Mouse (Mus musculus) hindbrain, embryonic 16.5 days (tissue): ENCODE measurements around the gene Traf3ip3. TPM values are rescaled to one million over a fixed set of nuclear protein-coding genes. Genes with fewer than 3 reads are reported as not detected.

ENCODE experiments used
- ATAC-seq: fragments of 200-750 bp; cut with Nextera tagmentation; 2 replicates; pipeline ENCODE4 v1.8.0; 2017; ENCODE audit warnings: moderate TSS enrichment, moderate library complexity
- H3K27ac ChIP-seq: fragments of 300-500 bp; sonication (generic); 2 replicates; pipeline ENCODE4 v1.5.1; 2014; ENCODE audit warnings: low read depth, mild to moderate bottlenecking, control low read depth, low read length, moderate library complexity
- H3K27me3 ChIP-seq: fragments of 300-500 bp; sonication (generic); replicated peaks from 2 replicates; pipeline ENCODE4 v1.6.1; 2014; ENCODE audit warnings: low read length; ENCODE audit not compliant: control insufficient read depth, insufficient read depth
- H3K36me3 ChIP-seq: fragments of 300-500 bp; sonication (generic); 2 replicates; pipeline ENCODE4 v1.6.1; 2014; ENCODE audit warnings: mild to moderate bottlenecking, low read length, moderate library complexity, mixed read lengths; ENCODE audit not compliant: control insufficient read depth, insufficient read depth
- H3K4me1 ChIP-seq: fragments of 300-500 bp; sonication (generic); 2 replicates; pipeline ENCODE4 v1.6.1; 2014; ENCODE audit warnings: low read depth, low read length; ENCODE audit not compliant: control insufficient read depth, insufficient read depth
- H3K4me2 ChIP-seq: fragments of 300-500 bp; sonication (generic); 2 replicates; pipeline ENCODE4 v1.6.1; 2014; ENCODE audit warnings: mild to moderate bottlenecking, low read length, control low read depth, moderate library complexity
- H3K4me3 ChIP-seq: fragments of 300-500 bp; sonication (generic); 2 replicates; pipeline ENCODE4 v1.5.1; 2014; ENCODE audit warnings: mild to moderate bottlenecking, low read length, control low read depth, moderate library complexity
- H3K9ac ChIP-seq: fragments of 300-500 bp; sonication (generic); 2 replicates; pipeline ENCODE4 v1.6.1; 2014; ENCODE audit warnings: low read depth, mild to moderate bottlenecking, control low read depth, low read length, moderate library complexity
- H3K9me3 ChIP-seq: fragments of 300-500 bp; sonication (generic); 2 replicates; pipeline ENCODE4 v1.6.1; 2014; ENCODE audit warnings: mild to moderate bottlenecking, low read length, moderate library complexity; ENCODE audit not compliant: control insufficient read depth
- WGBS: fragments of 180-500 bp; shearing (Covaris S2); extraction: QIAGEN DNeasy Blood & Tissue Kit; methylation state at CpG from one replicate; pipeline ENCODE4 v1.1.7; 2014; 5-methylcytosine and 5-hydroxymethylcytosine counted together
- polyA plus RNA-seq: library from polyadenylated mRNA; unstranded; fragments of >200 nt; fragmentation: Nextera tagmentation; extraction: Ambion mirVana; gene quantifications from 2 replicates; pipeline ENCODE4 v1.2.1, GENCODE M21; 2015

Gene Traf3ip3
- polyA plus RNA-seq, 1 experiment from 2014 or later: 1.9 TPM

DNA sequence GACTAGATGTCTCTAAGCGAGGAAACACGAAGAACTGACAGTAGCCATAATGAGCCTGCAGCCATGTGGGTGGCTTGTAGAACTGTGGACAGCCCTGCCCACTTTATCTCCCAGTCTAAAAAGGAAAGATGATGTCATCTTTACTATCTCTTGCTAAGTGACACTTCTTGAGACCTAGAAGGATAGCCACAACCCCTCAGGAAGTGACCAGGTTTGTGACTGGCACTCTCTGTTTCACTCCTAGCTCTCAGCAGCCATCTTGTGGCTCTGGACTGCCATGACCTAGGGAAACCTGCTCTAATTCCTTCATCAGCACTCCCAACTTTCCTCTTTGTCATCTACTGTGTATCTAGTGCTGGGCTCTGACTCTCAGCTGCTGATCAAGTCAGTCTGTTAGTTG, 3.2 kb downstream of the Traf3ip3 start:
- H3K27ac ChIP-seq: no peak overlapping the region
- no peak overlapping the region for H3K4me2 ChIP-seq
- H3K4me3 ChIP-seq: no peak overlapping the region
- no peak overlapping the region for H3K9ac ChIP-seq
- no peak for ATAC-seq
- H3K9me3 ChIP-seq: no peaks in the 10 kb centered on the region
- 77% methylated on average over 2 of the region's 2 CpGs for WGBS
- no peaks in the 10 kb centered on the region for H3K4me1 ChIP-seq
- no peaks in the 10 kb centered on the region for H3K27me3 ChIP-seq
- H3K36me3 ChIP-seq: no peaks in the 10 kb centered on the region

DNA sequence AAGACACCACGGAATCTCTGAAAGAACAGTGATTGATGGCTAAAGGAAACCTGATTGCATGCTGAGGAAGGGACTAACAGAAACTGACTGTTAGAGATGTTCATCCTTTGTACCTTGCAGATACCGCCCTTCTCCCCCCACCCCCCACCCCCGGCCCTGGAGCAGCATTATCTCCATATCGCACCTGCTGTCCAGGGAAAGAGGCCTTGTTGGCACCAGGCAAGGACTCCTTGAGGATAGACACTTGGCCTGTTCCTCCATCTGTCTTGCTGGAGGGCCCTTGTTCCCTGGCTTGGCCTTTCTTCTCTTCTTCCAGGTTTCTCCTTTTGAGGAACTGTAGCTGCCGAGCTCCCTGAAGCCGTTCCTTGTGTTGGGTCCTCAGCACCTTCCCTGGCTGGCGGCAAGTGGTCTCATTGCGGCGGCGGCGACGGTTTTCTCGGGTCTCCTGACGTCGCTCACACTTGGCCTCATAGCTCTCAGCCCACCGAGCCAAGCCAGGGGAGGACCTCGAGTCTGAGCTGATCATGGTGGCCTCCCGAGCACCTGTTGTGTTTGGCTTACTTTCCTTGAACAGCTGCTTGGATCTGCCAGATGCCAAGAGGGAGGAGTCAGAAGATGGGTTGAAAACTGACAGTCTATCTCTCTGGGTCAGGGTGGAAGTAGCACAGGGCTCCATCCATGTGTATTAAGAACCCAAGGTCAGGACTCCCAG, 3.9 kb downstream of the Traf3ip3 start:
- Histone ChIP-seq H3K9me3 (no peaks in the 10 kb centered on the region), H3K9ac (no peak overlapping the region), H3K4me3 (no peak overlapping the region), H3K36me3 (no peaks in the 10 kb centered on the region), H3K27me3 (no peaks in the 10 kb centered on the region), H3K4me1 (no peaks in the 10 kb centered on the region), H3K4me2 (no peak overlapping the region), H3K27ac (no peak overlapping the region)
- ATAC-seq: no peak
- WGBS: 89% methylated on average over 18 of the region's 18 CpGs

DNA sequence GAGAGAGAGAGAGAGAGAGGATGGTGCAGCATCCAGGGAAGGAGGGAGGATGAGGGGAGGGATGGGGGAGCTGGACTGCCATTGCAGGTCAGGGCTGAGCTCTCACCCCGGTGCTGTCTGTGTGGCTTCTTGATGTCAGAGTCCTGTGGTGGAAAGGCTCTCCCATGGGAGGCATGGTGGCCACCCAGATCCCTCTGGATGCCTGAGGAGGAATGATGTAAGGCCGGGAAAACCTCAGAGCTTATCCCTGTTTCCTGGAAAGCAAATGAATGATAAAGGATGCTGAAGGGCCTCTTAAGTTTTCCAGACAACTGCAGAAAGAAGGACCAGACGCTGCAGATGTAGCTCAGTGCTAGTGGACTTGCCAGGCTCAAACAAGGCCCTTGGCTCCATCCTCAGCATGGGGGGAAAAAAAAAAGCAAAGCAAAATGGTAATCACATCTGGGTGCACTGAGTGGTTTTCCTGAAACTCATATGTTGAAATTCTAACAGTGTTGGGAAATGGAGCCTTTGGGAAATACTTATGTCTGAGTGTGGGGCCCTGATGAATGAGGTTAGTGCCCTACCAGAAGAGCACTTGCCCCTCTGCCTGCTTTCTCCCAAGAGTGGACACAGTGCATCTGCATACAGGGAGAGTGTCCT, 6.2 kb downstream of the Traf3ip3 start:
- Histone ChIP-seq H3K4me1 (no peaks in the 10 kb centered on the region), H3K9ac (no peak overlapping the region), H3K27ac (no peak overlapping the region), H3K4me2 (no peak overlapping the region), H3K36me3 (no peaks in the 10 kb centered on the region), H3K9me3 (no peaks in the 10 kb centered on the region), H3K27me3 (no peaks in the 10 kb centered on the region), H3K4me3 (no peak overlapping the region)
- no peak for ATAC-seq
- 71% methylated on average over 3 of the region's 3 CpGs for WGBS

DNA sequence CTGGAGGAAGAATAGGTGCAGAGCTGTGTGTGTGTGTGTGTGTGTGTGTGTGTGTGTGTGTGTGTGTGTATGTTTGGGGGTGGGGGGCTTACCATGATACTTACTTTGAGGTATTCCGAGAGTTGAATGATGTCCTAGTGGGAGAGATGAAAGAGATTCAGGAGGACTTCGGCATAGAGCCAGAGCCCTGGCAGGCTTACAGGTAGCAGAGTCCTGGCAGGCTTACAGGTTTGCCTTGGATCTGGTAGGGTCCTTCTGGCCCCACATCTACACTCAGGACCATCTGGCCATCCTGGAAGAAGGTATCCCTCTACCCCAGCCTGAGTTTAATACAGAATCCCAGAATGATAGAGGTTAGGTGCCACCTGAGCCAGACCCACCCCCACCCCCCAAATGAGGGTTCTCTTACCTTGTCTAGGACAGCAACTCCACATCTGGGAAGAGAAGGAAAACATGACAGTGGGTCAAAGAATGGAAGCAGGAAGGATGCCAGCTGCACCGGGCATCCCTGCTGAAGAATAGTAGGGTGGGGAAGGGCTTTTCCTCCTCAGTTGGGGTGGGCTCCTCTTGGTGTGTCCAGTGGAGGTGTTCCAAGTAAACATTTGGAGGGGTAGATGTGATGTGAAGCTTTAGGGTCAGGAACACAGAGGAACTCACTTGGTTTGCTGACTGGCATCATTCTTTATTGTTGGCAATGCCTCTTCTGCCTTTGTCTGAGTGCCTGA, 6.9 kb downstream of the Traf3ip3 start:
- no peaks in the 10 kb centered on the region for H3K27me3 ChIP-seq
- H3K4me3 ChIP-seq: no peak overlapping the region
- no peaks in the 10 kb centered on the region for H3K4me1 ChIP-seq
- ATAC-seq: no peak
- H3K27ac ChIP-seq: no peak overlapping the region
- WGBS: 71% methylated on average over 3 of the region's 3 CpGs
- H3K36me3 ChIP-seq: no peaks in the 10 kb centered on the region
- no peaks in the 10 kb centered on the region for H3K9me3 ChIP-seq
- no peak overlapping the region for H3K4me2 ChIP-seq
- H3K9ac ChIP-seq: no peak overlapping the region

DNA sequence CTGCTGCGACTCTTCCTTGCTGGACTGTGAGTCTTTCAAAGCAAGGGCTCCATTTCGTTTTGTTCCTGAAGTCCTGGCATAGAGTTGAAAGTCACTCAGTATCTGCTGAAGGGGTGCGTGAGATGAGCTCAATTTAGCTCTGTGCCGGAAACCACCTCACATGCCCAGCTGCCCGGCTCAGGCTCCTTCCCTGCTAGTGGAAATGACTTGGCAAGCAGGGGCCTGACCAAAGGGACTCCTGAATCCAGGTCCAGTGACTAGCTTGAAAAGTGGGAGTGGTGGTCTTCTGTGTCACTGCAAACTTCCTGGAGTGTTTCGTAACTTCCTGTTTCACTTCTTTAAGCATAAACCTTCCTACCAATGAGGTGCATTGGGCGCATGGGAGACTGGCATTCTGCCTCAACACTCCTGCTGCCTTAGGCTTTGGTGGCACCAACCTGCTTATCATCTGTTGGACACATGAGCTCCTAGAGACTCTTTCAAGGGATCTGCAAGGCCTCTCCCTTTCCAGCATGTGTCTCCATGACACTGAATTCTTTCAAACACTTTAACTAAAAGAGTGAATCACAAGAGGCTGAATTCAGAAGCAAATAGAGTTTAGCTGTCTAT, 9.7 kb downstream of the Traf3ip3 start:
- Histone ChIP-seq H3K9me3 (no peaks in the 10 kb centered on the region), H3K4me3 (no peak overlapping the region), H3K27ac (no peak overlapping the region), H3K36me3 (no peaks in the 10 kb centered on the region), H3K9ac (no peak overlapping the region), H3K27me3 (no peaks in the 10 kb centered on the region), H3K4me1 (peaks cover 2% of the 10 kb centered on the region; the same call in 1 of the 2 replicates), H3K4me2 (no peak overlapping the region)
- 83% methylated on average over 7 of the region's 7 CpGs for WGBS
- no peak for ATAC-seq

DNA sequence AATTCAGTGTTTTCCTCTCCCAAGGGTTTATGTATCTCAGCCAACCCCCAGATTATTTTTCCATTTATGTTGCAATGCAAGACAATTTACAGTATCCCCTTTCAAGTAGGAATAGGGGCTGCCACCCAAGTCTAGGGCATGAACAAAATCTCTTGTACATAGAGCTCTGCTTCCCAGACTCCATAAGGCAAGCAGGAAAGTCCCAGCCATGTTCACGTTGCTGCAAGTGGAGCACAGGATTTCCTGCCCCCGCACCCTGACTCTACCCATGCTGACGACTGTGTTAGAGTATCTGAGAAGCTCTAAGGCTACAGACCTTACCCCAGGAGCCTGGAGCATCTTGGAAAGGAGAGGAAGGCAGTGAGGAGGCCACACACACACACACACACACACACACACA, 11.7 kb downstream of the Traf3ip3 start:
- Histone ChIP-seq H3K36me3 (no peaks in the 10 kb centered on the region), H3K9ac (no peak overlapping the region), H3K4me3 (no peak overlapping the region), H3K4me1 (peaks cover 2% of the 10 kb centered on the region; the same call in 1 of the 2 replicates), H3K27ac (0 out of 2 replicates have a peak overlapping the region, but pooled peaks have one; percentile 19), H3K27me3 (no peaks in the 10 kb centered on the region), H3K4me2 (no peak overlapping the region), H3K9me3 (no peaks in the 10 kb centered on the region)
- no peak for ATAC-seq
- WGBS: 58% methylated on average over 3 of the region's 3 CpGs

DNA sequence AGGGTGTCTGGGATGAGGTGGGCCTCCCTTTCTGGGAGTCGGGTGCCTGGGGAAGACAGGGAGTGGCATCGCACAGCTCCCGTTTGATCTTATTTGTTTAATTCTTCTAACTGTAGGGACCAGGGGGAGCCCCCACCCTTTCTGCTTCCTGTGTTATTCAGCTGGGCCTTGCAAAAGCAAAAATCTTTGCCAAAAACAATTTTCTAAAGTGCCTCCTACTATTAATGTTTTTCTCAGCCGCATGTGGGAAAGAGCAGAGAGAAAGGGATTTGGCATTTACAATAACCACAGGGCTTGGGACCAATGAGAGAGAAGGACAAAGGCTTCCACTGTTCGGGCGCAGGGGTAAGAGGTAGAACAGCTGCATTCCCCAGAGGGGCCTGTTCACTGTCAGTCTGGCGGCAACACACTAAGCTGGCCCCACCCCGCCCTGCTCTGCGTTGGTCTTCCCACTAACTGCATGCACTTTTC, 12.3 kb downstream of the Traf3ip3 start:
- H3K27ac ChIP-seq: peak overlapping the region; percentile 19; the same call in 1 of the 2 replicates
- WGBS: 35% methylated on average over 9 of the region's 9 CpGs
- H3K36me3 ChIP-seq: no peaks in the 10 kb centered on the region
- H3K4me3 ChIP-seq: no peak overlapping the region
- no peaks in the 10 kb centered on the region for H3K9me3 ChIP-seq
- no peak overlapping the region for H3K4me2 ChIP-seq
- H3K4me1 ChIP-seq: peaks cover 2% of the 10 kb centered on the region; the same call in 1 of the 2 replicates
- H3K9ac ChIP-seq: no peak overlapping the region
- H3K27me3 ChIP-seq: no peaks in the 10 kb centered on the region
- peak; percentile 83 for ATAC-seq

DNA sequence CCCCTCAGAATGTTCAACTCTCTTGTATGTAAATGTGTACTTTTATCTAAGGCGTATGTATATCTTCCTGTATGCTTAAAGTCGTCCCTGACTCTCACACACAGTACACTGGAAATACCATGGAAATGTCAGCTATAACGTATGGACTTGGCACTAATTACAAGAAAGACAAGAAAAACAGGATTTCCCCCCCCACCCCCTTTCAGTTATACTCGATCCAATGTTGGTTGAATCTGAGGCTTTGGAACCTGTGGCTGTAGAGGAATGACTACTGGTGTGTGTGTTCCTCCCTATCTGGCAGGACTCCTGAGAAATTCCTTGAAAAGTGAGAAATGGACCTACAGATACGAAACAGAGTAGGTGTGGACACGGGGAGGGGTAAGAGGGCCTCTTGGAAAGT, 13.2 kb downstream of the Traf3ip3 start:
- no peak overlapping the region for H3K27ac ChIP-seq
- H3K9me3 ChIP-seq: no peaks in the 10 kb centered on the region
- H3K9ac ChIP-seq: no peak overlapping the region
- H3K4me1 ChIP-seq: peaks cover 2% of the 10 kb centered on the region; the same call in 1 of the 2 replicates
- no peaks in the 10 kb centered on the region for H3K27me3 ChIP-seq
- ATAC-seq: no peak
- 92% methylated on average over 6 of the region's 6 CpGs for WGBS
- H3K4me2 ChIP-seq: no peak overlapping the region
- H3K4me3 ChIP-seq: no peak overlapping the region
- no peaks in the 10 kb centered on the region for H3K36me3 ChIP-seq

DNA sequence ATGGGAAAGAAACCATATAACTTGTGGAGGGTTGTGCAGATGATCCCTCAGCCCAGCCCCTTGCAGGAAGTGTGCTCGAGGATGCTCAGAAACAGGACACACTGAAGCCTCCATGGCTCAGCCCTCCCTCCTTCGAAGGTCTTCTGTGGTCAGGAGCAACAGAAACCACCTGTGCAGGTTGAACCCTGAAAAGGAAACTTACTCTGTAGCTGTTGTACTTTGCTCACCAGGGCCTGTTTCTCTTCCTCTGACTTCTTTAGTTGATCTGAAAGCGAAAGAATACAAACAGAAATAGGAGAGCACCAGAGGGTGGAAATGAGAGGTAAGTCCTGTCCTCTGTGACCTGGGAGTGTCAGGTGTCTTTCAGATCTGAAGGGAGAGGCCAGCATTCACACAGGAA, 20.4 kb downstream of the Traf3ip3 start:
- Histone ChIP-seq H3K9ac (no peak overlapping the region), H3K4me1 (no peaks in the 10 kb centered on the region), H3K27me3 (no peaks in the 10 kb centered on the region), H3K27ac (no peak overlapping the region), H3K4me2 (no peak overlapping the region), H3K9me3 (no peaks in the 10 kb centered on the region), H3K4me3 (no peak overlapping the region), H3K36me3 (no peaks in the 10 kb centered on the region)
- ATAC-seq: no peak
- WGBS: 84% methylated on average over 3 of the region's 3 CpGs
